Mouse (Mus musculus): ENCODE results near the gene Zfp57. TPM values are rescaled to one million over a fixed set of nuclear protein-coding genes. Genes with fewer than 3 reads are reported as not detected.
A peak's percentile ranks its signal among the peaks of the same experiment; 100 is the strongest.

The Zfp57 gene
- total and polyA plus RNA-seq, 2 experiments from 2014 or later = 148 to 208 TPM

GRCm38 (mm10) chr17:37048383-37048782 is 47.4 kb downstream of the Zfp57 start:
- H3K9ac ChIP-seq = 0 out of 2 replicates have a peak overlapping the region, but pooled peaks have one; percentile 18
- WGBS = 71% methylated on average over 7 of the region's 7 CpGs
- no peak for TF ChIP-seq CTCF (IDR thresholded peaks at IDR 0.05; ENCODE audit: low read depth)
- DNase-seq = no peak
- ATAC-seq = no peak
- H3K4me1 ChIP-seq (ENCODE audit: insufficient read depth) = peaks cover 7% of the 10 kb centered on the region; the same call in 1 of the 2 replicates
- no peaks in the 10 kb centered on the region for H3K9me3 ChIP-seq (ENCODE audit: low read length)
- no peak overlapping the region for H3K27ac ChIP-seq (ENCODE audit: low read depth, low read length)
- no peaks in the 10 kb centered on the region for H3K27me3 ChIP-seq (ENCODE audit: insufficient read depth, low read length)
- no peaks in the 10 kb centered on the region for H3K36me3 ChIP-seq (ENCODE audit: insufficient read depth)
- peak overlapping the region; percentile 21 for H3K4me3 ChIP-seq (ENCODE audit: low read depth, low read length)
- H3K4me2 ChIP-seq (ENCODE audit: low read depth) = peak overlapping the region; percentile 84

- WGBS = 3% methylated on average over 39 of the region's 39 CpGs
- H3K36me3 ChIP-seq (ENCODE audit: insufficient read depth) = peaks cover 6% of the 10 kb centered on the region
- H3K27me3 ChIP-seq (ENCODE audit: insufficient read depth, low read length) = no peaks in the 10 kb centered on the region
- ATAC-seq (peak; percentile 13), DNase-seq (peak; percentile 74)
- peak; percentile 75 for TF ChIP-seq CTCF (IDR thresholded peaks at IDR 0.05; ENCODE audit: low read depth)
- peak overlapping the region; percentile 84 for H3K9ac ChIP-seq
- peak overlapping the region; percentile 69 for H3K4me3 ChIP-seq (ENCODE audit: low read depth, low read length)
- no peaks in the 10 kb centered on the region for H3K9me3 ChIP-seq (ENCODE audit: low read length)
- H3K4me2 ChIP-seq (ENCODE audit: low read depth) = peak overlapping the region; percentile 84
- peak overlapping the region; percentile 86 for H3K27ac ChIP-seq (ENCODE audit: low read depth, low read length)
- H3K4me1 ChIP-seq (ENCODE audit: insufficient read depth) = peaks cover 7% of the 10 kb centered on the region; the same call in 1 of the 2 replicates
Measured at GRCm38 (mm10) chr17:37049570-37050310, 48.8 kb downstream of the Zfp57 start.

DNA sequence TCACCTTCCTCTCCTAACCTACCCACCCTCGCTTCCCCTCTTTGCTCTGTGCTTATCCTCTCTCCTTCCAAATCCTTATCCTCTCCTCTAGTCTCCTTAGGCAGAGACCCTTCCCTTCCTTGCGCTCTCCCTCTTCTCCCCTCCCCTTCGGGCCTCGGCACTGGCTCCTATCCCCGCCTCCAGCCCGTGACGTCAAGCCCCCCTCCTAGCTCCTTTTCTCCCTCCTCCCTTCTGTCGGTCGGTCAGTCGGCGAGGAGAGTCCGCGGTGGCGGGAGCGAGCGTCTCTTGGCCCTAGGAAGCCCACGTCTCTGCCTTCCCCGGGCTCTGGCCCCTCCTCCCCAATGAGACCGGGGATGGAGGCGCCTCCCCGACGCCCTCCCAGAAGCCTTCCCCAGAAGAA is 49.4 kb downstream of the Zfp57 start:
- H3K4me1 ChIP-seq (ENCODE audit: insufficient read depth) = peaks cover 7% of the 10 kb centered on the region; the same call in 1 of the 2 replicates

GRCm38 (mm10) chr17:37050876-37051275 is 49.9 kb downstream of the Zfp57 start:
- 3% methylated on average over 27 of the region's 27 CpGs for WGBS
- peak; percentile 62 for DNase-seq
- peaks cover 7% of the 10 kb centered on the region; the same call in 1 of the 2 replicates for H3K4me1 ChIP-seq (ENCODE audit: insufficient read depth)
- ATAC-seq = peak; percentile 40
- peak overlapping the region; percentile 84 for H3K9ac ChIP-seq
- H3K4me3 ChIP-seq (ENCODE audit: low read depth, low read length) = peak overlapping the region; percentile 69
- H3K27me3 ChIP-seq (ENCODE audit: insufficient read depth, low read length) = no peaks in the 10 kb centered on the region
- peak overlapping the region; percentile 84 for H3K4me2 ChIP-seq (ENCODE audit: low read depth)
- H3K36me3 ChIP-seq (ENCODE audit: insufficient read depth) = peaks cover 17% of the 10 kb centered on the region
- H3K9me3 ChIP-seq (ENCODE audit: low read length) = no peaks in the 10 kb centered on the region
- H3K27ac ChIP-seq (ENCODE audit: low read depth, low read length) = peak overlapping the region; percentile 86
- TF ChIP-seq CTCF (IDR thresholded peaks at IDR 0.05; ENCODE audit: low read depth) = peak; percentile 23; the same call in 1 of the 2 replicates

More for the DNA sequence above, 49.4 kb downstream of the Zfp57 start:
- Histone ChIP-seq H3K27me3 (ENCODE audit: insufficient read depth, low read length) (no peaks in the 10 kb centered on the region), H3K36me3 (ENCODE audit: insufficient read depth) (peaks cover 12% of the 10 kb centered on the region), H3K9ac (peak overlapping the region; percentile 84), H3K27ac (ENCODE audit: low read depth, low read length) (peak overlapping the region; percentile 86), H3K4me2 (ENCODE audit: low read depth) (peak overlapping the region; percentile 84), H3K4me3 (ENCODE audit: low read depth, low read length) (peak overlapping the region; percentile 69), H3K9me3 (ENCODE audit: low read length) (no peaks in the 10 kb centered on the region)
- TF ChIP-seq CTCF (IDR thresholded peaks at IDR 0.05; ENCODE audit: low read depth) = no peak
- ATAC-seq (peak; percentile 67), DNase-seq (peak; percentile 92)
- WGBS = 2% methylated on average over 22 of the region's 22 CpGs

DNA sequence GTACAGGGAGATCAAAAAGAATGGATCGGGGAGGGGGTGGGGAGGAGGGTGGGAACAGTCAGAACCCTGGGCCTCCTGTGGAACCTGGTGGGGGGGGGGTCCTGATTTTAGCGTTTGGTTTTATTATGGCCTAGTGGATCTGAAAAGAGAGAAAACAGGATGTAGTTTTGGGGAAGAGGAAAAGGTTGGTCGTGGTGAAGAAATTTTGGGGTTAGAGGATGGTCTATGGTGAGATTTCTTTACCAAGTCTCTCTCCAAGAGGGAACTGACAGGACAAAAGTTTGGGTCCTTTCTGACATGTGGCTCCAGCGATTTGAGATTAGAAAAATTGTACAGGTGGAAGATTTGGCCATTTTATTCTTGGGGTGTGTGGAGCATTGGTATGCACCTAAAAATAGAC is 50.8 kb downstream of the Zfp57 start:
- no peak for TF ChIP-seq CTCF (IDR thresholded peaks at IDR 0.05; ENCODE audit: low read depth)
- WGBS = 40% methylated on average over 4 of the region's 4 CpGs
- no peak overlapping the region for H3K27ac ChIP-seq (ENCODE audit: low read depth, low read length)
- DNase-seq (no peak), ATAC-seq (no peak)
- peaks cover 26% of the 10 kb centered on the region for H3K36me3 ChIP-seq (ENCODE audit: insufficient read depth)
- H3K9ac ChIP-seq = peak overlapping the region; percentile 84; the same call in 1 of the 2 replicates
- H3K27me3 ChIP-seq (ENCODE audit: insufficient read depth, low read length) = no peaks in the 10 kb centered on the region
- peak overlapping the region; percentile 69 for H3K4me3 ChIP-seq (ENCODE audit: low read depth, low read length)
- H3K9me3 ChIP-seq (ENCODE audit: low read length) = no peaks in the 10 kb centered on the region
- peaks cover 7% of the 10 kb centered on the region; the same call in 1 of the 2 replicates for H3K4me1 ChIP-seq (ENCODE audit: insufficient read depth)
- H3K4me2 ChIP-seq (ENCODE audit: low read depth) = peak overlapping the region; percentile 84

- peak overlapping the region; percentile 50; the same call in 1 of the 2 replicates for H3K27ac ChIP-seq (ENCODE audit: low read depth, low read length)
- WGBS = 51% methylated on average over 6 of the region's 6 CpGs
- no peaks in the 10 kb centered on the region for H3K4me1 ChIP-seq (ENCODE audit: insufficient read depth)
- no peak overlapping the region for H3K4me2 ChIP-seq (ENCODE audit: low read depth)
- H3K9me3 ChIP-seq (ENCODE audit: low read length) = no peaks in the 10 kb centered on the region
- no peak overlapping the region for H3K9ac ChIP-seq
- no peak overlapping the region for H3K4me3 ChIP-seq (ENCODE audit: low read depth, low read length)
- DNase-seq (no peak), ATAC-seq (peak; percentile 66)
- H3K36me3 ChIP-seq (ENCODE audit: insufficient read depth) = peaks cover 58% of the 10 kb centered on the region
- no peak for TF ChIP-seq CTCF (IDR thresholded peaks at IDR 0.05; ENCODE audit: low read depth)
- no peaks in the 10 kb centered on the region for H3K27me3 ChIP-seq (ENCODE audit: insufficient read depth, low read length)
Measured at GRCm38 (mm10) chr17:37056957-37057356, 56.0 kb downstream of the Zfp57 start.

Other genes with a start within 250 kb of the Zfp57 start
- not detected in 2 replicates for gene H2-M10.5, start 228.3 kb upstream of the Zfp57 start, total RNA-seq (2014; rRNA removed)
- gene H2-M10.5, start 228.3 kb upstream of the Zfp57 start, polyA plus RNA-seq (2015; fragmentation: Nextera tagmentation; extraction: Ambion mirVana) = not detected in 2 replicates
- not detected in 2 replicates for gene H2-M10.6, start 189.0 kb upstream of the Zfp57 start, total RNA-seq (2014; rRNA removed)
- gene H2-M10.6, start 189.0 kb upstream of the Zfp57 start, polyA plus RNA-seq (2015; fragmentation: Nextera tagmentation; extraction: Ambion mirVana) = not detected in 2 replicates
- gene Trim26, start 164.0 kb upstream of the Zfp57 start, total RNA-seq (2014; rRNA removed) = 19.3 and 30.6 TPM in 2 replicates
- 21.3 and 36.6 TPM in 2 replicates for gene Trim26, start 164.0 kb upstream of the Zfp57 start, polyA plus RNA-seq (2015; fragmentation: Nextera tagmentation; extraction: Ambion mirVana)
- 0.15 and 0.19 TPM in 2 replicates for gene Trim15, start 134.0 kb upstream of the Zfp57 start, total RNA-seq (2014; rRNA removed)
- 0.23 and 0.31 TPM in 2 replicates for gene Trim15, start 134.0 kb upstream of the Zfp57 start, polyA plus RNA-seq (2015; fragmentation: Nextera tagmentation; extraction: Ambion mirVana)
- 0.15 TPM in 1 of 2 replicates, not detected in the other for gene Trim10, start 131.6 kb upstream of the Zfp57 start, total RNA-seq (2014; rRNA removed)
- 0.14 and 0.22 TPM in 2 replicates for gene Trim10, start 131.6 kb upstream of the Zfp57 start, polyA plus RNA-seq (2015; fragmentation: Nextera tagmentation; extraction: Ambion mirVana)
- gene Trim40, start 111.0 kb upstream of the Zfp57 start, total RNA-seq (2014; rRNA removed) = 0.19 TPM in 1 of 2 replicates, not detected in the other
- 0.12 TPM in 1 of 2 replicates, not detected in the other for gene Trim40, start 111.0 kb upstream of the Zfp57 start, polyA plus RNA-seq (2015; fragmentation: Nextera tagmentation; extraction: Ambion mirVana)
- not detected in 2 replicates for gene Trim31, start 103.0 kb upstream of the Zfp57 start, total RNA-seq (2014; rRNA removed)
- 0.06 TPM in 1 of 2 replicates, not detected in the other for gene Trim31, start 103.0 kb upstream of the Zfp57 start, polyA plus RNA-seq (2015; fragmentation: Nextera tagmentation; extraction: Ambion mirVana)
- 1.8 and 2.5 TPM in 2 replicates for gene Rnf39, start 58.2 kb upstream of the Zfp57 start, total RNA-seq (2014; rRNA removed)
- gene Rnf39, start 58.2 kb upstream of the Zfp57 start, polyA plus RNA-seq (2015; fragmentation: Nextera tagmentation; extraction: Ambion mirVana) = 1.1 and 2.4 TPM in 2 replicates
- 72.3 and 82.2 TPM in 2 replicates for gene Ppp1r11, start 49.4 kb upstream of the Zfp57 start, total RNA-seq (2014; rRNA removed)
- 157 and 183 TPM in 2 replicates for gene Ppp1r11, start 49.4 kb upstream of the Zfp57 start, polyA plus RNA-seq (2015; fragmentation: Nextera tagmentation; extraction: Ambion mirVana)
- gene Znrd1, start 42.6 kb upstream of the Zfp57 start, total RNA-seq (2014; rRNA removed) = 28.6 and 35.0 TPM in 2 replicates
- gene Znrd1, start 42.6 kb upstream of the Zfp57 start, polyA plus RNA-seq (2015; fragmentation: Nextera tagmentation; extraction: Ambion mirVana) = 48.8 and 56.5 TPM in 2 replicates
- 2.0 and 3.4 TPM in 2 replicates for gene Znrd1as, start 42.6 kb upstream of the Zfp57 start, total RNA-seq (2014; rRNA removed)
- 2.6 and 3.7 TPM in 2 replicates for gene Znrd1as, start 42.6 kb upstream of the Zfp57 start, polyA plus RNA-seq (2015; fragmentation: Nextera tagmentation; extraction: Ambion mirVana)
- 0.38 TPM in 1 of 2 replicates, not detected in the other for gene 2410137M14Rik, start 19.9 kb upstream of the Zfp57 start, total RNA-seq (2014; rRNA removed)
- 0.36 TPM in 1 of 2 replicates, not detected in the other for gene 2410137M14Rik, start 19.9 kb upstream of the Zfp57 start, polyA plus RNA-seq (2015; fragmentation: Nextera tagmentation; extraction: Ambion mirVana)
- gene H2-M5, start 11.6 kb upstream of the Zfp57 start, total RNA-seq (2014; rRNA removed) = 3.5 and 4.2 TPM in 2 replicates
- gene H2-M5, start 11.6 kb upstream of the Zfp57 start, polyA plus RNA-seq (2015; fragmentation: Nextera tagmentation; extraction: Ambion mirVana) = 0.52 and 1.5 TPM in 2 replicates
- not detected in 2 replicates for gene Mog, start 22.2 kb downstream of the Zfp57 start, total RNA-seq (2014; rRNA removed)
- gene Mog, start 22.2 kb downstream of the Zfp57 start, polyA plus RNA-seq (2015; fragmentation: Nextera tagmentation; extraction: Ambion mirVana) = 0.53 and 1.1 TPM in 2 replicates
- gene Gabbr1, start 44.8 kb downstream of the Zfp57 start, total RNA-seq (2014; rRNA removed) = 353 and 416 TPM in 2 replicates
- gene Gabbr1, start 44.8 kb downstream of the Zfp57 start, polyA plus RNA-seq (2015; fragmentation: Nextera tagmentation; extraction: Ambion mirVana) = 58.1 and 80.1 TPM in 2 replicates
- not detected in 2 replicates for gene Olfr90, start 87.3 kb downstream of the Zfp57 start, total RNA-seq (2014; rRNA removed)
- gene Olfr90, start 87.3 kb downstream of the Zfp57 start, polyA plus RNA-seq (2015; fragmentation: Nextera tagmentation; extraction: Ambion mirVana) = not detected in 2 replicates
- not detected in 2 replicates for gene Olfr91, start 97.1 kb downstream of the Zfp57 start, total RNA-seq (2014; rRNA removed)
- not detected in 2 replicates for gene Olfr91, start 97.1 kb downstream of the Zfp57 start, polyA plus RNA-seq (2015; fragmentation: Nextera tagmentation; extraction: Ambion mirVana)
- not detected in 2 replicates for gene Olfr92, start 118.9 kb downstream of the Zfp57 start, total RNA-seq (2014; rRNA removed)
- not detected in 2 replicates for gene Olfr92, start 118.9 kb downstream of the Zfp57 start, polyA plus RNA-seq (2015; fragmentation: Nextera tagmentation; extraction: Ambion mirVana)
- not detected in 2 replicates for gene Olfr93, start 160.3 kb downstream of the Zfp57 start, total RNA-seq (2014; rRNA removed)
- gene Olfr93, start 160.3 kb downstream of the Zfp57 start, polyA plus RNA-seq (2015; fragmentation: Nextera tagmentation; extraction: Ambion mirVana) = not detected in 2 replicates
- not detected in 2 replicates for gene Ubd, start 192.7 kb downstream of the Zfp57 start, total RNA-seq (2014; rRNA removed)
- not detected in 2 replicates for gene Ubd, start 192.7 kb downstream of the Zfp57 start, polyA plus RNA-seq (2015; fragmentation: Nextera tagmentation; extraction: Ambion mirVana)
- not detected in 2 replicates for gene Olfr94, start 199.8 kb downstream of the Zfp57 start, total RNA-seq (2014; rRNA removed)
- gene Olfr94, start 199.8 kb downstream of the Zfp57 start, polyA plus RNA-seq (2015; fragmentation: Nextera tagmentation; extraction: Ambion mirVana) = not detected in 2 replicates
- 0.05 TPM in 1 of 2 replicates, not detected in the other for gene Olfr95, start 212.0 kb downstream of the Zfp57 start, total RNA-seq (2014; rRNA removed)
- gene Olfr95, start 212.0 kb downstream of the Zfp57 start, polyA plus RNA-seq (2015; fragmentation: Nextera tagmentation; extraction: Ambion mirVana) = not detected in 2 replicates
- gene Olfr96, start 219.0 kb downstream of the Zfp57 start, total RNA-seq (2014; rRNA removed) = not detected in 2 replicates
- gene Olfr96, start 219.0 kb downstream of the Zfp57 start, polyA plus RNA-seq (2015; fragmentation: Nextera tagmentation; extraction: Ambion mirVana) = not detected in 2 replicates
- gene Olfr97, start 236.2 kb downstream of the Zfp57 start, total RNA-seq (2014; rRNA removed) = not detected in 2 replicates
- gene Olfr97, start 236.2 kb downstream of the Zfp57 start, polyA plus RNA-seq (2015; fragmentation: Nextera tagmentation; extraction: Ambion mirVana) = not detected in 2 replicates